Mouse (Mus musculus): Measurements from ENCODE around the gene Ank2. TPM values are rescaled to one million over a fixed set of nuclear protein-coding genes. Genes with fewer than 3 reads are reported as not detected.

Gene Ank2
- polyA plus RNA-seq, 1 experiment: 5.7 TPM

GRCm38 (mm10) chr3:127004860-127005633 is 494.1 kb downstream of the Ank2 start:
- peak; percentile 43 for TF ChIP-seq CTCF (conservative IDR thresholded peaks at IDR 0.05; ENCODE audit: insufficient read depth, insufficient read length, low read depth, low read length)
- no peak for TF ChIP-seq POLR2A (IDR thresholded peaks at IDR 0.05; ENCODE audit: low read depth, low read length)
- peak; percentile 89 for DNase-seq
- WGBS: 62% methylated on average over 9 of the region's 9 CpGs
- no peak overlapping the region for H3K4me3 ChIP-seq (ENCODE audit: insufficient read depth, low read depth, low read length)
- no peak overlapping the region for H3K27ac ChIP-seq (ENCODE audit: insufficient read depth, low read depth, low read length)
- H3K36me3 ChIP-seq (ENCODE audit: control insufficient read depth, insufficient read depth, low read length): no peaks in the 10 kb centered on the region
- no peaks in the 10 kb centered on the region for H3K27me3 ChIP-seq (replicated peaks; ENCODE audit: control insufficient read depth, insufficient read depth, low read length)
- H3K4me1 ChIP-seq (ENCODE audit: control insufficient read depth, insufficient read depth, low read length): no peaks in the 10 kb centered on the region; the same call in 1 of the 2 replicates

DNA sequence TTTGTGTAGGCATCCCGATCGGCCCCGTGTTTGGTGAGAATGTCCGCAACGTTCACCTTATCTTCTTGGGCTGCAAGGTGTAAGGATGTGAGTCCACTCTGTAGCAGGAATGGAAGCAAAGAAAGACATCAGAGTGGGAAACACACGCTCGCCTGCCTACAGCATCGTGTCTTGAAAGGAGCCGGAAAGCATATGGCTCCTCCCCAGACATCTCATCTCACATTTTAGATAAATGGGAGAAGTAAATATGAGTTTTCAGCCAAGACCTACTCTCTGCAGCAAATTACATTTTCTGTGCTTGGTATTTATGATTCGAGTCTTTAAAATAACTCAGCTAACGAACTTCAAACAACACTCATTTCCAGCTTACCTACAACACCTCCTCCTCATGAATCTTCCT is 495.2 kb downstream of the Ank2 start:
- no peaks in the 10 kb centered on the region for H3K36me3 ChIP-seq (ENCODE audit: control insufficient read depth, insufficient read depth, low read length)
- 93% methylated on average over 11 of the region's 11 CpGs for WGBS
- no peak overlapping the region for H3K4me3 ChIP-seq (ENCODE audit: insufficient read depth, low read depth, low read length)
- no peaks in the 10 kb centered on the region; the same call in 1 of the 2 replicates for H3K4me1 ChIP-seq (ENCODE audit: control insufficient read depth, insufficient read depth, low read length)
- no peaks in the 10 kb centered on the region for H3K27me3 ChIP-seq (replicated peaks; ENCODE audit: control insufficient read depth, insufficient read depth, low read length)
- H3K27ac ChIP-seq (ENCODE audit: insufficient read depth, low read depth, low read length): no peak overlapping the region
- no peak for DNase-seq
- TF ChIP-seq POLR2A (IDR thresholded peaks at IDR 0.05; ENCODE audit: low read depth, low read length) (no peak), CTCF (conservative IDR thresholded peaks at IDR 0.05; ENCODE audit: insufficient read depth, insufficient read length, low read depth, low read length) (no peak)

DNA sequence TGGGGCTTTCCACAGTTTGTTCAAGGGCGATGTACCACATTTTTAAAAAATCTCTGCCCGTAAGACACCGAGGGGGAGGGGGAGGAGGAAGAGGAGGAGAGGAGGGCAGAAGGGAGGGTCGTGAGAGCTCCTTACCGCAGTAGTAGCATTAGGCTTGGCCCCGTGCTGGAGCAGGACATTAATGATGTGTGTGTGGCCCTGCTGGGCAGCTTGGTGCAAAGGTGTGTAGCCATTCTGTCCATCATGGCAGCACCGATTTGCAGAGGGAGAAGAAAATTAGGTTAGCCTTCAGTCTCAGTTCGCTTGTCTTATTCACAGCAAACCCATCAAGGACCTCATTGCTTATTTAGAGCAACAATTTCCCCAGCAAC is 500.4 kb downstream of the Ank2 start:
- 12% methylated on average over 8 of the region's 8 CpGs for WGBS
- no peaks in the 10 kb centered on the region for H3K27me3 ChIP-seq (replicated peaks; ENCODE audit: control insufficient read depth, insufficient read depth, low read length)
- no peak for DNase-seq
- no peaks in the 10 kb centered on the region for H3K4me1 ChIP-seq (ENCODE audit: control insufficient read depth, insufficient read depth, low read length)
- no peaks in the 10 kb centered on the region for H3K36me3 ChIP-seq (ENCODE audit: control insufficient read depth, insufficient read depth, low read length)
- no peak overlapping the region for H3K4me3 ChIP-seq (ENCODE audit: insufficient read depth, low read depth, low read length)
- H3K27ac ChIP-seq (ENCODE audit: insufficient read depth, low read depth, low read length): no peak overlapping the region
- TF ChIP-seq POLR2A (IDR thresholded peaks at IDR 0.05; ENCODE audit: low read depth, low read length): no peak
- TF ChIP-seq CTCF (conservative IDR thresholded peaks at IDR 0.05; ENCODE audit: insufficient read depth, insufficient read length, low read depth, low read length): no peak

DNA sequence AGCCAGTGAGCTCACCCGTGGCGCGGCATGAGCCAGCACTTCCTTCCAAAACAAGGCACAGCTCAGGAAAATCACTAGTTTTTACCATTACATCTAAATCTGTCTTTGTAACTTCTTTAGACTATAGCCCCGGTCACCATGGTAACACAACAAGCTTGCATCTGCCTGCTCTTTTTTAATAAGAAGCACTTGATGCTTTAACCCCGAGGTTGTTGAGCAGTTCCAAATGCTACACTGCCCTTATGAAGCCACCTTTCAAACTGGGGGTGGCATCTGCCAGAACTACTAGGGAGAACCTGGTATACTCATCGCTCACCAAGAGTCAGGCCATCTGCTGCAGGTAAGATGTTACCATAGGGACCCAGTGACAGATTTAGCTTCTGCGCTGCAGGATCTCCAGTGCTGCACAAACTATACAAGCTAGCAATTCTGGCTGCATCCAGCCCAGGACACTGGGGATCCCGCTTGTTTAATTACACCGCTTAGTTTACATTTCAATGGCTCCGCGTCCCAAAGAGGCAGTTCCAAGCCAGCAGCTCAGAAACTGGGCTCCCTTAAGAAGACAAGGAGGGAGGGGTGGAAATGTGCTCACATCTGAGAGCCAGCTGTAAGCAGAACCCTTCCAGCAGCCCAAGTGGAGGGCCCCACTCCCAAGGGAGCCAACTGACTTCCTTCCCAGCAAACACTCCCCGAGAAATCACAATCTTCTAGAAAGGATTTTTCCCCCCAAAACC is 501.0 kb downstream of the Ank2 start:
- H3K4me1 ChIP-seq (ENCODE audit: control insufficient read depth, insufficient read depth, low read length): no peaks in the 10 kb centered on the region
- H3K4me3 ChIP-seq (ENCODE audit: insufficient read depth, low read depth, low read length): no peak overlapping the region
- WGBS: 23% methylated on average over 12 of the region's 12 CpGs
- TF ChIP-seq CTCF (conservative IDR thresholded peaks at IDR 0.05; ENCODE audit: insufficient read depth, insufficient read length, low read depth, low read length) (no peak), POLR2A (IDR thresholded peaks at IDR 0.05; ENCODE audit: low read depth, low read length) (no peak)
- H3K27ac ChIP-seq (ENCODE audit: insufficient read depth, low read depth, low read length): no peak overlapping the region
- H3K27me3 ChIP-seq (replicated peaks; ENCODE audit: control insufficient read depth, insufficient read depth, low read length): no peaks in the 10 kb centered on the region
- H3K36me3 ChIP-seq (ENCODE audit: control insufficient read depth, insufficient read depth, low read length): no peaks in the 10 kb centered on the region
- no peak for DNase-seq

GRCm38 (mm10) chr3:126997391-126998007 is 501.7 kb downstream of the Ank2 start:
- no peak for DNase-seq
- 24% methylated on average over 17 of the region's 17 CpGs for WGBS
- Histone ChIP-seq H3K36me3 (ENCODE audit: control insufficient read depth, insufficient read depth, low read length) (no peaks in the 10 kb centered on the region), H3K27ac (ENCODE audit: insufficient read depth, low read depth, low read length) (no peak overlapping the region), H3K4me3 (ENCODE audit: insufficient read depth, low read depth, low read length) (no peak overlapping the region), H3K4me1 (ENCODE audit: control insufficient read depth, insufficient read depth, low read length) (no peaks in the 10 kb centered on the region), H3K27me3 (replicated peaks; ENCODE audit: control insufficient read depth, insufficient read depth, low read length) (no peaks in the 10 kb centered on the region)
- TF ChIP-seq CTCF (conservative IDR thresholded peaks at IDR 0.05; ENCODE audit: insufficient read depth, insufficient read length, low read depth, low read length): peak; percentile 47
- TF ChIP-seq POLR2A (IDR thresholded peaks at IDR 0.05; ENCODE audit: low read depth, low read length): no peak

GRCm38 (mm10) chr3:126996721-126997120 is 502.4 kb downstream of the Ank2 start:
- DNase-seq: no peak
- 86% methylated on average over 8 of the region's 8 CpGs for WGBS
- H3K36me3 ChIP-seq (ENCODE audit: control insufficient read depth, insufficient read depth, low read length): no peaks in the 10 kb centered on the region

DNA sequence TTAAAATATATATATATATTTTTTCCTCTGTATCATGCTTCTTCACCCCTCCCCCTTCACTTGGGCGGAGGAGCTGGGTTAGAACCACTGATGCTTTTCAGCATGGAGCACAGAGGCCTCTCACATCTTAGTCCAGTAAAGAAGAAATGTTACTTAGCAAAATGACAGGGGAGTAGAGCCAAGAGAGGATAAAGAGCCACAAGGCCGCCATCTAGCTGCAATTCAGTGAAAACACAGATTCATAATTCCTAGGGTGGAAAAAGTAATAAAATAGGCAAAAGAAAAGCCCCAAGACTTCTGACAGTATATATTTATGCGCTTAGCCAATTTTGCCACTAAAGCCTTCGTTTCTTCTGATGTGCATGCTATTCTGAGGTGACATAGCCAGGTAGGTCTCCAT is 503.2 kb downstream of the Ank2 start:
- Histone ChIP-seq H3K27ac (ENCODE audit: insufficient read depth, low read depth, low read length) (no peak overlapping the region), H3K4me1 (ENCODE audit: control insufficient read depth, insufficient read depth, low read length) (no peaks in the 10 kb centered on the region), H3K36me3 (ENCODE audit: control insufficient read depth, insufficient read depth, low read length) (no peaks in the 10 kb centered on the region), H3K4me3 (ENCODE audit: insufficient read depth, low read depth, low read length) (no peak overlapping the region), H3K27me3 (replicated peaks; ENCODE audit: control insufficient read depth, insufficient read depth, low read length) (no peaks in the 10 kb centered on the region)
- no peak for TF ChIP-seq POLR2A (IDR thresholded peaks at IDR 0.05; ENCODE audit: low read depth, low read length)
- TF ChIP-seq CTCF (conservative IDR thresholded peaks at IDR 0.05; ENCODE audit: insufficient read depth, insufficient read length, low read depth, low read length): no peak
- WGBS: 88% methylated on average over 4 of the region's 4 CpGs
- no peak for DNase-seq

More at GRCm38 (mm10) chr3:126996721-126997120, 502.4 kb downstream of the Ank2 start:
- Histone ChIP-seq H3K27me3 (replicated peaks; ENCODE audit: control insufficient read depth, insufficient read depth, low read length) (no peaks in the 10 kb centered on the region), H3K4me1 (ENCODE audit: control insufficient read depth, insufficient read depth, low read length) (no peaks in the 10 kb centered on the region), H3K27ac (ENCODE audit: insufficient read depth, low read depth, low read length) (no peak overlapping the region), H3K4me3 (ENCODE audit: insufficient read depth, low read depth, low read length) (no peak overlapping the region)
- TF ChIP-seq CTCF (conservative IDR thresholded peaks at IDR 0.05; ENCODE audit: insufficient read depth, insufficient read length, low read depth, low read length) (no peak), POLR2A (IDR thresholded peaks at IDR 0.05; ENCODE audit: low read depth, low read length) (no peak)

All from kidney, adult 2 months (tissue).